Mouse (Mus musculus): ENCODE results near the gene Tas2r135. TPM values are rescaled to one million over a fixed set of nuclear protein-coding genes. Genes with fewer than 3 reads are reported as not detected.

Gene Tas2r135
- total and polyA plus RNA-seq, 3 experiments, result 0.27 TPM; not detected in 2

GRCm38 (mm10) chr6:42375131-42375530 is 30.1 kb upstream of the Tas2r135 start:
- peak overlapping the region; percentile 49 for H3K27ac ChIP-seq
- H3K36me3 ChIP-seq (ENCODE audit: control insufficient read depth, insufficient read depth, low read length), result peaks cover 4% of the 10 kb centered on the region
- 52% methylated on average over 2 of the region's 2 CpGs for WGBS
- H3K4me3 ChIP-seq, result no peak overlapping the region
- H3K4me1 ChIP-seq (ENCODE audit: control insufficient read depth, insufficient read depth, low read length), result peaks cover 16% of the 10 kb centered on the region
- H3K9ac ChIP-seq (ENCODE audit: low read depth, low read length), result no peak overlapping the region
- TF ChIP-seq EP300 (IDR thresholded peaks at IDR 0.05; ENCODE audit: insufficient read depth, low read depth, low read length) (no peak), CTCF (IDR thresholded peaks at IDR 0.05) (no peak), POLR2A (IDR thresholded peaks at IDR 0.05; ENCODE audit: insufficient read depth, low read depth, low read length) (no peak)
- no peak for DNase-seq
- H3K79me2 ChIP-seq (replicated peaks; ENCODE audit: control insufficient read depth, insufficient read depth, low read length), result no peaks in the 10 kb centered on the region
- no peaks in the 10 kb centered on the region for H3K27me3 ChIP-seq (ENCODE audit: control insufficient read depth, insufficient read depth, low read length)
- intact Hi-C loops (cut with DNase I), result loop anchor here (5.0 kb wide), 1 partner anchor 148 kb away; no protein-coding TSS in a partner anchor

- Histone ChIP-seq H3K27ac (peak overlapping the region; percentile 49), H3K9ac (ENCODE audit: low read depth, low read length) (no peak overlapping the region), H3K79me2 (replicated peaks; ENCODE audit: control insufficient read depth, insufficient read depth, low read length) (no peaks in the 10 kb centered on the region), H3K36me3 (ENCODE audit: control insufficient read depth, insufficient read depth, low read length) (peaks cover 4% of the 10 kb centered on the region; the same call in 1 of the 2 replicates), H3K4me1 (ENCODE audit: control insufficient read depth, insufficient read depth, low read length) (peaks cover 14% of the 10 kb centered on the region), H3K27me3 (ENCODE audit: control insufficient read depth, insufficient read depth, low read length) (no peaks in the 10 kb centered on the region), H3K4me3 (no peak overlapping the region)
- no peak for DNase-seq
- intact Hi-C loops (cut with DNase I), result loop anchor here (5.0 kb wide), 1 partner anchor 149 kb away; no protein-coding TSS in a partner anchor
- 29% methylated on average over 4 of the region's 4 CpGs for WGBS
- TF ChIP-seq EP300 (IDR thresholded peaks at IDR 0.05; ENCODE audit: insufficient read depth, low read depth, low read length) (no peak), POLR2A (IDR thresholded peaks at IDR 0.05; ENCODE audit: insufficient read depth, low read depth, low read length) (no peak), CTCF (IDR thresholded peaks at IDR 0.05) (no peak)
These were observed 29.2 kb upstream of the Tas2r135 start for GRCm38 (mm10) chr6:42376016-42376415.

- DNase-seq, result no peak
- TF ChIP-seq EP300 (IDR thresholded peaks at IDR 0.05; ENCODE audit: insufficient read depth, low read depth, low read length) (no peak), POLR2A (IDR thresholded peaks at IDR 0.05; ENCODE audit: insufficient read depth, low read depth, low read length) (no peak), CTCF (IDR thresholded peaks at IDR 0.05) (no peak)
- Histone ChIP-seq H3K4me1 (ENCODE audit: control insufficient read depth, insufficient read depth, low read length) (peaks cover 15% of the 10 kb centered on the region), H3K4me3 (no peak overlapping the region), H3K79me2 (replicated peaks; ENCODE audit: control insufficient read depth, insufficient read depth, low read length) (no peaks in the 10 kb centered on the region), H3K27ac (peak overlapping the region; percentile 49), H3K27me3 (ENCODE audit: control insufficient read depth, insufficient read depth, low read length) (no peaks in the 10 kb centered on the region), H3K36me3 (ENCODE audit: control insufficient read depth, insufficient read depth, low read length) (peaks cover 4% of the 10 kb centered on the region; the same call in 1 of the 2 replicates), H3K9ac (ENCODE audit: low read depth, low read length) (no peak overlapping the region)
- WGBS, result 76% methylated on average over 6 of the region's 6 CpGs
- intact Hi-C loops (cut with DNase I), result loop anchor here (5.0 kb wide), 1 partner anchor 149 kb away; no protein-coding TSS in a partner anchor
These were observed 28.7 kb upstream of the Tas2r135 start for GRCm38 (mm10) chr6:42376504-42377019.

GRCm38 (mm10) chr6:42377280-42377679 is 28.0 kb upstream of the Tas2r135 start:
- intact Hi-C loops (cut with DNase I), result loop anchor here (5.0 kb wide), 1 partner anchor 150 kb away; no protein-coding TSS in a partner anchor
- no peak overlapping the region for H3K9ac ChIP-seq (ENCODE audit: low read depth, low read length)
- WGBS, result 91% methylated on average over 5 of the region's 5 CpGs
- H3K27ac ChIP-seq, result no peak overlapping the region
- no peak for DNase-seq
- H3K4me1 ChIP-seq (ENCODE audit: control insufficient read depth, insufficient read depth, low read length), result peaks cover 19% of the 10 kb centered on the region
- peaks cover 4% of the 10 kb centered on the region; the same call in 1 of the 2 replicates for H3K36me3 ChIP-seq (ENCODE audit: control insufficient read depth, insufficient read depth, low read length)
- H3K79me2 ChIP-seq (replicated peaks; ENCODE audit: control insufficient read depth, insufficient read depth, low read length), result no peaks in the 10 kb centered on the region
- no peaks in the 10 kb centered on the region for H3K27me3 ChIP-seq (ENCODE audit: control insufficient read depth, insufficient read depth, low read length)
- no peak for TF ChIP-seq CTCF (IDR thresholded peaks at IDR 0.05)
- TF ChIP-seq EP300 (IDR thresholded peaks at IDR 0.05; ENCODE audit: insufficient read depth, low read depth, low read length), result no peak
- TF ChIP-seq POLR2A (IDR thresholded peaks at IDR 0.05; ENCODE audit: insufficient read depth, low read depth, low read length), result no peak
- H3K4me3 ChIP-seq, result no peak overlapping the region

GRCm38 (mm10) chr6:42379551-42379950 is 25.7 kb upstream of the Tas2r135 start:
- Histone ChIP-seq H3K27me3 (ENCODE audit: control insufficient read depth, insufficient read depth, low read length) (no peaks in the 10 kb centered on the region), H3K9ac (ENCODE audit: low read depth, low read length) (no peak overlapping the region), H3K79me2 (replicated peaks; ENCODE audit: control insufficient read depth, insufficient read depth, low read length) (no peaks in the 10 kb centered on the region), H3K4me1 (ENCODE audit: control insufficient read depth, insufficient read depth, low read length) (peaks cover 19% of the 10 kb centered on the region), H3K36me3 (ENCODE audit: control insufficient read depth, insufficient read depth, low read length) (no peaks in the 10 kb centered on the region; the same call in 1 of the 2 replicates), H3K27ac (no peak overlapping the region), H3K4me3 (no peak overlapping the region)
- TF ChIP-seq EP300 (IDR thresholded peaks at IDR 0.05; ENCODE audit: insufficient read depth, low read depth, low read length), result no peak
- no peak for DNase-seq
- intact Hi-C loops (cut with DNase I), result loop anchor here (5.0 kb wide), 1 partner anchor 152 kb away; no protein-coding TSS in a partner anchor
- WGBS, result 64% methylated on average over 3 of the region's 3 CpGs

- DNase-seq, result peak in 1 of 2 experiments; percentile 46
- Histone ChIP-seq H3K36me3 (ENCODE audit: control insufficient read depth, insufficient read depth, low read length) (no peaks in the 10 kb centered on the region; the same call in 1 of the 2 replicates), H3K27me3 (ENCODE audit: control insufficient read depth, insufficient read depth, low read length) (no peaks in the 10 kb centered on the region), H3K79me2 (replicated peaks; ENCODE audit: control insufficient read depth, insufficient read depth, low read length) (no peaks in the 10 kb centered on the region), H3K4me1 (ENCODE audit: control insufficient read depth, insufficient read depth, low read length) (peaks cover 14% of the 10 kb centered on the region), H3K27ac (peak overlapping the region; percentile 15; the same call in 1 of the 2 replicates), H3K4me3 (no peak overlapping the region), H3K9ac (ENCODE audit: low read depth, low read length) (no peak overlapping the region)
- no peak; the same call in none of the 2 replicates for TF ChIP-seq CTCF (IDR thresholded peaks at IDR 0.05)
- TF ChIP-seq EP300 (IDR thresholded peaks at IDR 0.05; ENCODE audit: insufficient read depth, low read depth, low read length), result no peak
- no peak for TF ChIP-seq POLR2A (IDR thresholded peaks at IDR 0.05; ENCODE audit: insufficient read depth, low read depth, low read length)
- WGBS, result 39% methylated on average over 8 of the region's 8 CpGs
- intact Hi-C loops (cut with DNase I), result loop anchor here (1.0 to 5.0 kb wide), 5 partner anchors 31 to 202 kb away; partner anchors contain the start of genes Olfr455, Tas2r126 and Zyx
These were observed 24.7 kb upstream of the Tas2r135 start for GRCm38 (mm10) chr6:42380416-42381144.
